Mouse (Mus musculus): ENCODE measurements at regions not wholly inside any gene's neighbourhood (a gene's known extent, or its start where the extent isn't known, plus 50 kb on each side); places are given as distances from the start of the nearest gene placed in this dataset.

DNA sequence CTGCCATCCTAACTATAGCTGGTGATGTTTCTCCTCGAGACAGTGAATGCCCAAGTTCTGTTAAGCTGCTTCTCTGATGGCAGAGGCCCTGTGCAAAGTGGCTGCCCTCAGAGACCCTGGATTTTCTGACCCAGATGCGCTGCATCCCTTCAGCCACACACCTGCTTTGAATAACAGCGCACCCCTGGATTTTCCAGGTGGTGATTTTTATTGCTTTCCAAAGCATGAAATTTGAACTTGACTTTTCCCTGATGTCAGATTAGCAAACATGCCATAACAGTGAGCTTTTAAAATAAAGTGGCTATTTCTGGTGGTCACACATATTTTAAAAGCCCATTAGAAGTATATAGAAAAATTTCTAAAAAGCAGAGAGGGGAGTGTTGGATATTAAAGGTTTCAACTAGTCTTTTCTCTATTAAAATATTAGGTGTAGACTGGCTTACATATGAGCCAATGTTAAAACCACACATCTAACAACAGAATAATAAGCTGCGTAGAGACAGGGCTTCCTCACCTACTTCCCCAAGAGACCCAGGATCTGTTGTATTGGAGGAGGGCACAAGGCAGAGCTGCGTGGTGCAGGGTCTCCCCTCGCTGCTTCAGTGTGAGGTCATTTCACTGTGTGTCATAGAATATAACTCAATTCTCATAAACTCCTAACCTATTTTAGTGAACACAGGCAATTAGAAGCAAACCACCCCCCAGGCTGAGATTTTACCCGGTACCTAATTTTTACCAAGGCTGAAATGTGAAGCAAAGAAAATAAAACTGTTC lies 280.3 kb downstream of the Ccdc91 start:
- DNase-seq (ENCODE audit: low read depth), result no peak

DNA sequence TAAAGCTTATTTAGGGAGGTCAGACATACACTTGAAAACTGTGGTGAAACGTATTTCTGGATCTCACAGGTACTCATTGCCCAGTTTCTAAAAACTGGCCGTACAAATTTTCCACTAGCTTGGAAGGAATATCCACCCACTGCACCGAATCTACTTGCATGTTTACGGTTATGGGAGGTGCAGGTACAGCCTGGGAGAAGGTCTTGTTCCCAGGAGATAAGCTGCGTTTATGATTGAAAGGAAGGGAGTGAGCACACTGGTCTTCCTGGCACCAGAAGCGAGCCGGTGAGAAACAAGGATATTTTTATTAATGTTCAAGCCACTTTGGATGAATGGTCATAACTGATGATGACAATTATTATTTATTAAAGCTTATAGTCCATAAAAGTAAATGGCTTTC lies 283.9 kb downstream of the Ccdc91 start:
- no peak for DNase-seq (ENCODE audit: low read depth)

DNA sequence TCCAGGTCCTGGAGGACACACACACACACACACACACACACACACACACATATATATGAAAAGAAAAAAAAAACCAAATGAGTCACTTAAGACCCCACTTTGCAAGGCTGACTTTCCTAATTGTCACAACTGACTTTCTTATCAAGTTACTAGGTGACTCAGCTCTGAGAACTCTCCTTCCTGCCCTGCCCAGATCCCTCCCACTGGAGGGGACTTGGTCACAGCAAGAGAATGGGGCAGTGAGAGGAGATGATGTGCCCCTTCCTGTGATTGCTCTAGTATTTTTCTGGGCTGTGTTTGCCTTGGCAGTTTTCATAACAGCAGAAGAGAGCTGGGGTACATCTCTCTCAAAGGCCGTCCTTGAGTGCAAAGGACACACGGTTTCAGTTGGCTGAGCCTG lies 284.5 kb downstream of the Ccdc91 start:
- peak; percentile 25 for DNase-seq (ENCODE audit: low read depth)

DNA sequence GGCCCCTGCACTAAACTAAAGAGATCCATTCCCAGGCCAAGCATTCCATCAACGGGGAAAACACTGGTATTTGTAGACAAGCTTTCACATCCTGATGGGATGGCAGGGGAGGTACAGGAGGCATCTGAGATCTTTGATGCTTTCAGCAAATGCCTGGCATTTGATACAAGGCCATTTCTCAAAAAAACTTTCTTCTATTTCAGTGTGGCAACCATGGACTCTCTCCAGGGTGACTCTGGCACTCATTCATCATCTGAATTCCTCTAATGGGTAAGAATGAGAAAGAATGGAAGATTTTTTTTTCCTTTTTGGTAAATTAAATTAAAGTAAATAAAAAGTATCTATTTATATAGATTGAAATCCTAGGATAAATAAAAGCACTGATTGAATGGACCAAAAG lies 281.8 kb upstream of the Far2 start:
- DNase-seq (ENCODE audit: low read depth), result no peak

DNA sequence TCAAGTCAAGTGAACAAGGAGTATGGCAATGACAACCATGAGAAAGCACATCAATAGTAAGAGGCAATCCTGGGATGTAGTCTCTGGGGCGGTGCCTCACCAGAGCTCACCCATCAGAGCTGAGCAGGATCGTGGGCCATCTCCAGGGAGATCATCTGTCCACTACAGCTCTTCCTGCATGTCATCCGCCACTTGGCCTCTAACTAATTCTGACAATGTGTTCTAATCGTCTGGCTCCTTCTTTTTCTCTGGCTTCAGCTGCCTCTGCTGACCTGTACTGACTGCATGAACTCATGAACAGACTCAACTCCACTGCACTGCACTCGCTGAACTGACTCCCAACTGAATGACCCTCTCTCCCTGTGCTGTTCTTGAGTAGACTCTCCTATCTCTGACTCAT lies 277.9 kb upstream of the Far2 start:
- no peak for DNase-seq (ENCODE audit: low read depth)

DNA sequence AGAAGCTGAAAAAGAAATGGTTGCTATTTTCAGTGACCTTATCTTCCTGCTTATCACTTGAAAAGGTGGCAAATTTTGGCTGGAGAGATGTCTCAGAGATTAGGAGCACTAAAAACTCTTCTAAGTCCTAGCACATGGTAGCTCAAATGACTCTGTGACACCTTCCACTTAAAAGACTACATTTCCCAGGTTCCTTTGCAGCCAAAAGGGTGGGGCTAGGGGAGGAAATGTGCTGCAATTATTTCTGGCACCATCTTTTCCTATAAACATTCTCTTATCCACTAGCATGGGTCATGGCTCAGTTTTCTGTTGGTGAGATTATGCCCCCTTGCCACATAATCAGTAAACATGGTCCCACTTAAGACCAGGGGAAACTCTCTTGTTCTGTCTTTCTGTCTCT lies 277.0 kb upstream of the Far2 start:
- no peak for DNase-seq (ENCODE audit: low read depth)

DNA sequence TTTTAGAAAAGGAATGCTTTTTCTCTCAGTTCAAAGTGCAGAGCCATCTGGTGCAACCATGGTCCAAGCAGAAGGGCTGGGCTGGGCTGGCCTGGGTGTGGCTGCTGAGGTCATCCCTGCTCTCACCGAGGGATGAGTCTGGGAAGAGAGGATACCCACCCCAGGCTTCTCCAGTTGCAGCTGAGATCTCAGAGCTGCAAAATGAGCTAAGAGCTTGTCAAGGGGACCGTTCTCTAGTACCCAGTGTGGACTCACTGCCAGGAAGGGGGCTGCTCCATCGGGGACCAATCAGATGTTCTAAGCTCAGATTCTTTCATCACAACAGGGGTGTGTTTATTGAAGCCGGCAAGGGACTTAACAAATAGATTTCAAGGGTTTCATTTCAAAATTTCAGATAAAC lies 275.6 kb upstream of the Far2 start:
- DNase-seq (ENCODE audit: low read depth), result no peak

DNA sequence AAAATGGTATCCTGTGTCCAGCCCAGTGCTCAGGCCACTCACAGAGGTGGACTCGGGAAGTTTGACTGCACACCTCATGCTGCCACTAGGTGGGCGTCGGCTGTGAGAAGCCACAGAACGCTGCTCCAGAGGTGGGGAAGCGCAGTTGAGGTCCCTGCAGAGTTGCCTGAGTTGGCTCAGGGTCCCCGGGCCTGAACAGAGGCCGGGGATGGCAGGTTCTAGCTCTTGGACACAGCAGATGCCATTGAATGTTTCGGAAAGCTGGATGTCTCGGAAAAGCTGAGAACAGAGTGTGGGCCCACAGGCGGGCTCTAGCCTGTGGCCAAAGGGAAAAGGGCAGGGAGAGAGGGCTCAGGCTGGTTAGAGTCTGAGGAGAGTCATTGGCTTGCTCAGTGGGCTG lies 273.2 kb upstream of the Far2 start:
- DNase-seq (ENCODE audit: low read depth), result no peak

DNA sequence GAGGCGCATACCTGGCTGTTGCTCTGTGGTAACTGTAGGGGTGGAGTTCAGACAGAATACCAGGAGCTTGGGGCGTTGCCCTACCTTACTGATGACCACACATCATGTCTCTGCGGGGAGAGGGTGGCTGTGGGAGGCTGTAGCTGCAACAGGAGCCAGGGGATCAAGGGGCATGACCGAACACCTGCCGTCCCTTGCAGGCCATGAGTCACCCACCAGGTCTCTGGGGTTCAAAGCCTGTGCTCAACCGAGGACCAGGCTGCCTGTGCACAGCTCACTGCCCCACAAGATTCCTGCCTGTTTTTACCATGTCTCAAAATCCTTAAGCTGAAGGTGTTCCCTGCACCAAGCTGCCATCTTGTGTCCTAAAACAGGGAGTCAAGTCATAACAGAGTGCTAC lies 272.4 kb upstream of the Far2 start:
- no peak for DNase-seq (ENCODE audit: low read depth)

DNA sequence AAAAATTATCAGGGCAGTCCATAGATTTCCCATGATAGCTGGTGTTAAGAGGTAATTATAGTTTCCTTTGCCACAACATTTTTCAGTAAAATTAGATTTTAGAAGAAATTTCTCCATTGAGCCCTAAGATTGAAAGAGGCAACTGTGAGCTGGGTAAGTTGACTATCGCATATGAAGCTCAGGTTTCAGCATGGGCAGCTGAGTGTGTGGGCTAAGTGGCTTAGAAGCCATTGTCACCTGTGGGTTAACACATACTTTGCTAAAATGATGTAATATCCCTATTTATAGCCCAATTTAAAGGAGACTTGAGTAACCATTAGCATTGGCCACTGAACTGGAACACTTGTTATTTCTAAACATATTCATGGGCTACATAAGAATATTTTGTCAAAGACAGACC lies 267.6 kb upstream of the Far2 start:
- no peak for DNase-seq (ENCODE audit: low read depth)

DNA sequence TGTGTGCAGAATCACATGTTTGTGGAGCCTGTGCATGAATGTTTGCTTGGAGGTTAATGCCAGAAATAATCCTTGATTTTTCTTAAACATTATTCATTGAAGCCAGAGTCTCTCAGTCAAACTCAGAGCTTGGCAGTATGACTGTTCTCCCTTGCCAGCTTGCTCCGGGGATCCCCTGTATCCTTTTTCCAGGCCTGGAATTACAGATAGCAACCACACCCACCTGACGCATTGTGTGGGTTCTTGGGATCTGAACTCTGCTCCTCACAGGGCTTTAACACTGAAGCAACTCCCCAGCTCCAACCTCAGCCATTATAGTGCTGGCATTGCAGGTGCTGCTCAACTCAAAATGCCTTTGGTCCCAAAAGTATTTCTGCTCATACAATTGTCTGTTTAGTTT lies 262.8 kb upstream of the Far2 start:
- DNase-seq (ENCODE audit: low read depth), result no peak

DNA sequence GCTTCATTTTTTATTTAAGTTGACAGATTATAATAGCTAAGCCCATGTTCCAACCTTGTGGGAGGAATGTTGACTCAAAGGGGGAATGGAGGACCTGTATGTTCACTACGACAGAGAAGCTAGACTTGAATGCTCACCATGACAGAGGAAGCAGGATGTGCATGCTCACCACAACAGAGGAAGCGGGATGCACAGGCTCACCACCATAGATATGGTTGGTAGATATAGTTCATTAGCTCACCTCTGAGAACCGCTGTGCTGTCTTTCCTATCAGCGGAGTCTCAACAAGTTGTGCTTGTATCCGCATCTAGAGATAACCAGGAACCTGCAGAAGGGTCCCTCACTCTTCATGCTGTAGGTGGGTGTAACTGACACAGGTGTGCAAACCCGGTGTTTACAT lies 262.2 kb upstream of the Far2 start:
- DNase-seq (ENCODE audit: low read depth), result no peak

DNA sequence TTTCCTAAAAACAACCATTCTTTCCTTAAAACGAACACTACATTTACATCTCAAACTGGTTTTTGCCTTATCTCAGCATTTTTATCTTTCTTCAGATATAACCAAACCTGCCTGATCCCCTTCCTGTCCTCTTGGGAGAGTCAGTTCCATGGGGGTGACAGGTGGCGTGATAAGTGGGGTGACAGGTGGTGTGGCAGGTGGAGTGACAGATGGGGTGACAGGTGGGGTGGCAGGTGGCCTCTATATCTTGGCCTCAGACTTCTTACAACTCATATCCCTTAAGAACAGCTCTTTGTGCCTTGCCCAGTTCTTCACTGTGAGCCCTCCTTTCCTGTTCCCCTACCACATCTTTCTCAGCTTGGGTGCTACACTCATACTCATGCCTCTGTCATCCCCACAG lies 259.0 kb upstream of the Far2 start:
- DNase-seq (ENCODE audit: low read depth), result no peak

DNA sequence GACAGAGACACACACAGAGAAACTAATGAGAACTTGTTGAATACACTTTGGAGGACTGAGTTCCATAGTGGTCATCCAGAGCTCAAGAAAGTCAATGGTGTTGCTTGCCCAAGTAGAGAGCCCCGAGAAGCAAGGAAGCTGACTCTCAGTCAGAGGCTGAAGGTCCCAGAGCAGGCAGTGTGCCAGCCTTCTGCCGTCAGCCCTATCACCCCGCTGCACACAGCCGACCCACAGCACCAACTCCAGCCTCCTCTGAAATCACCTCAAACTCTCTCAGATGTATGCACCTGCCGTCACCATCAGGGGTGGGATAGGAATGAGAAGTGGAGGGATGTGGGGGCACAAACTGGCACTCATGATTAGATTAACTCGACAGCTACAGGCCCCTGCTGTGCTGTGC lies 257.9 kb upstream of the Far2 start:
- no peak for DNase-seq (ENCODE audit: low read depth)

DNA sequence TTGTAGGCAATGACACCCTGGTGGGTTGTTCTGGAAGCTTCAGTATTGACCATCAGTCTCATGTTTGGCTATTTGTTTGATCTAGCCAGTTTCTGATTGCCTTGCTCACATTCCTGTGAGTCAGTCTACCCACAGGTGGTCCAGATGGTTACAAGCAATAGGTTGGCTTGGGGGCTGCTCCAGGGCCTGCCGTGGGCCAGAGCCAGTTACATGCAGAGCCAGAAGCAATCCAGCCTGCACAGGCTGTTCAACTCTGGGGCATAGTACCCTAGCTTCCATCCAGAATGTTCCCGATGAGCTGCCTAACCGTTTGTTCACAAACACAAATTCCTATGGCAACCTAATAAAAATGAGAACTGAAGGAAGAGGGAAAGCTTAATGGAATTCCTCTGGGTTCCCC lies 253.2 kb upstream of the Far2 start:
- DNase-seq (ENCODE audit: low read depth), result no peak

DNA sequence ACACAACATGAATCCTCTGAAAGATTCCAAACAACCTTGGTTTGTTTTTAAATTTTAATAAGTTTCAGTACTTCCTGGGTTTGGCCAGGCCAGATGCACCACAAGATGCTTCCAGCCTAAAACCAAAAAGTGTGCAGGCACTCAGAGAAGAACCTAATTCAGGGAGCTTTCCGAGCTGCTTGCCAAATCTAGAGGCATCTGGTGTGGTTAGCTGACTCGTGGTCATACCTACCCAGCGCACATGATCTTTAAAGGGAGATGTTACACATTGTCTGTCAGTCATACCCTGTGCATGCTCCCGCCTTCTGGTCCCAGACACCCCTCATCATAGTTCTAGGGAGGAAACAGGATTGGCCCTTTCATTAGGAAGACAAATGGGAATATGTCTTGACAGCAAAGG lies 252.7 kb upstream of the Far2 start:
- DNase-seq (ENCODE audit: low read depth), result no peak

DNA sequence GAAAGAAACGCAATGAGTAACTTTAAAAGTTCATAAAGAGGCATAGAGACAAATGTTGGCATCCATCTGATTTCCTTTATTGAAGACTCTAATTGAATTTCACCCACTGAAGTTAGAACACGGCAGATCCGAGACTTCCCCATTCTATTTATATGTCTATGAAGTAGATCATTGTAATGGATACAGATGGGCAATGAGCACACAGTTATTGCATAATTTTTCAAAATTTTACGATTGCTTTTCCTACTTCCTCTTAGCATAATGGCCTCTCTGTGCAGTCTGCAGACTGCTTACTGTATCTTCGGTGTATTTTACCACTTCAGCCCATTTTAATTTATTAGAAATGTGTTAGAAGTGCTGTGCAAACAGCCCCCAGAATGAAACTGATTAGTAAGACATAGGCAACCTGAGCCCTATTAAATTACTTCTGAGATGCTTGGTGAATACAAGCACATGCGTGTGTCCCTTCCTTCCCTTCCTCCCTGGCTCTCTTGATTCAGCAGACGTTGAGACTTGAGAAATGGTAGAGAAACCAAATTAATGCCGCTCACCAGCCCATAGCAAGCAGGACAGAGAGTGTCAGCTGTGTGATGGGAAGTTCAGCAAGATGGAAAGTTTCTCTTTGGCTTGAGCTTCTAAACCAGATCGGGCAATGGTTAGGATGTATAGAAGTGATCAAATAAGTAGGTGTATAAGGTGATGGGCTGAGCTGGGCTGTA lies 247.9 kb upstream of the Far2 start:
- DNase-seq (ENCODE audit: low read depth), result no peak

DNA sequence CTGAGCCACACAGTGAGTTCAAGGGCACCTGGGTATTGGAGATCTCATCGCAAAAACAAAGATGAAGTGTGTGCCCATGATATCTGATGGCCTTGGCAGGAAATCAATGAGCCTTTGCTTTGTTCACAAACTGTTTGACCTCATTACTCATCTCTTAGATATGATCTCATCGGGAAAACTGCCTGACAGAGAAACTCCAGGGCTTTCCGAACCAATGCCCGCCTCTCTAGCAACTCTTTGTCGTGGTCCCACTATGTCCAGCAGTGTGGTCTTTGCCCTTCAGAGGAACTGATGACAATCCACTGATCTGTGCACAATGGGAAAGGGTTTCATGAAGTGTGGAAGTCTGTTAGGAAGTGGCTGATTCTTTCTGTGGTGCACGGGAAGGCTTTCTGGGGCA lies 247.2 kb upstream of the Far2 start:
- no peak for DNase-seq (ENCODE audit: low read depth)

DNA sequence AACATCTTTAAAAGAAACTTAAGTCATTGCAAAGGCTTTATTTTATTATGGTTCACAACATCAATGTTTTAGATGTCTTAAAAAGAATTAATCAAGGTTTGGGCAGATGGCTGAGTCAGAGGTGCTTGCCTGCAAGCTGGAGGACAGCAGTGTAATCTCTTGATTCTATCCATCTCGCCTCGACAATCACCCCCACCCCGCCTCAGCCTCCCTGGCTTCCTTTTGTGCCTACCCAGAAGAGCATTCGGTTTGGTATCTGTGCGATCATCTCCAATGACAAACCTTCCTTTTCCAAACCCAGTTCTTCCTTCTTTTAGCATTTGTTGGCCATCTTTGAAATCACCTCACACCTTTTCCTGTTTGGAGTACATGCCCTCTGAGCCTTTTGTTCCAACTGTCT lies 246.2 kb upstream of the Far2 start:
- no peak for DNase-seq (ENCODE audit: low read depth)

DNA sequence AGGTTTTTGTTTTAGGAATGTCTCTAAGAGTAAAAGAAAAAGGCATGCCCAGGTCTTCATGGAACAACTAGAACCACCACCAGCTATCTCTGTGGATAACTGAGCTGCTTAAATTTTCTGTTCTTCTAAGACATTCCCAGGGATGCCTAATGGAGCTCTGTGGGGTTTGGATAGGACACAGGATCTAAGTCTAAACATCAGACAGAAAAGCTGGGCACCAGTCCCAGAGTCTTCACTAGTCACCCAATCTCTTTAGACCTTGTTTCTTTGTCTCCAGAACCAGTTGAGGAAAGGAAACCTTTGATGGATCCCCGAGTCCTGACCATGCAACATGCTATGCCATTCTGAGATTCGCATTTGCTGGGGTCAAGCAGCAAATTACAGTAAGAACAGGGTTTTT lies 243.2 kb upstream of the Far2 start:
- no peak for DNase-seq (ENCODE audit: low read depth)

DNA sequence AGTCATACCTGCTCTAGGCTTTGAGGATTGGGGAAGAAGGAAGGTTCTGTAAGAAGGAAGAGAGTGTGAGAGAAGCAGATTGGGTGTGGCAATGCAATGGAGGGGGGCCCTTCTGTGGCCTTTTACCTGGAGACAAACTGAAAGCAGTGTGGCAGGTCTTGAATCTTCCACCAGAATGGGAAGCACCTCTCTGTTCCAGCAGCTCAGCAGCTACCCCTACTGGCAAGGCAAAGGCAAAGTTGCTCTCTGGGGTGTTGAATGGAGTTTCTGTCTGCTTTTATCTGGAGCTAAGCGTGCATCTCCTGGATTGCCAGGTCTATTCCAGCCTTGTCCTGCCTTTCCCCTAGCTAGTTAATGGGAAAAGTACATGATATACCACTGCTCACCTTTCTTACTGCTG lies 236.3 kb upstream of the Far2 start:
- peak; percentile 18 for DNase-seq (ENCODE audit: low read depth)

DNA sequence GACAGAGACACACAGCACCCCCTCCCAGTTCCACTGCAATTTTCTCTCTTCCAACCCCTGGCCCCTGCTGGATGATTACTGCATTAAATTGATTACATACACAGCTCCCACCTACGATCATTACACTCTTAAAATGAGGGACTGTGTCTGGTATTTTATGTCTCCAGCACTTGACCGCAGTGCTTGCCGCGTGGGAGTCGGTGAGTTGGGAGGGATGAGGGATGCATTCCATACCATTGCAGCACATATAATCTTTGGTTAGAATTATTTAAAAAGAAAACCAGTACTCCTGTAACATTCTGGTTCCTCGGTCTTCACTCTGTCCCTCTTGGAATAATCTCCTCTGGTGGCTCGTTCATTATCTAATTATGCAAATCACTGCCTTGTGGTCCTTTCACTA lies 230.2 kb upstream of the Far2 start:
- no peak for DNase-seq (ENCODE audit: low read depth)

DNA sequence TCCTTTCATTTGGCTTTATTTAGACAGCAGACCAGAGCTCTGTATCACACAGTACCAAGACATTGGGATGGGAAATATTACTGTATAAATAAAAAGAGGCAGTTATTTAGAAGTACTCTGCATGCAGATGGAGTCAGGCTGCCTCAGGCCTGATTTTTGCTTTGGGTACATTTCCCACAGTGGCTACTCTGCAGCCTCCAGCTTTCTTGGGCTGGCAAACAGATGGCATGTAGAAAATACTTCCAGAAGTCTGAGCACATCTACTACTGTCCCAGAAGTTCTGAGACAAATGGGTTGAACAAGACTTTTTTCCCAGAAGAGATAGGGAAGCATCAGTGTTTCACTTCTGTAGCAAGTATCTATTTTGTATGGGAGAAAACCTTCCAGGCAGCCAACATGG lies 229.8 kb upstream of the Far2 start:
- DNase-seq (ENCODE audit: low read depth), result no peak

DNA sequence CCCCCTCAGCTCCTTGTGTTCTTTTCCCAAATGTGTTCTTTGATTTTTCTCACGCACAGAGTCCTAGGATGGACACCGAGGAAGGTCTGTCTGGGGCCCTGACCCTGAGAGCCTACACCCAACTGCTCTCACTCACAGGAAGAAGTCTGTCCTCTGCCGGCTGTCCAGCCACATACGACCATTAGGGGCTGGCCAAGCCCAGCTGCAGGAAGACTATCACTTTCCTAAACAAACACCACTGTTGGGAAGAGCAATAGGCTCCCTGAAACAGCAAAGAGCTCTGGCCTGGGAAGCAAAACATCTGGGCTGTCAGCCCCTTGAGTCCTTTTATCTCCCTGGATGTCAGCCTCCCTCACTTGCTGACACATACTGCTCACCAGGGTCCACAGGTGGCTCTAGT lies 224.8 kb upstream of the Far2 start:
- DNase-seq (ENCODE audit: low read depth), result no peak
